Mouse (Mus musculus) stomach, postnatal 0 days (tissue): ENCODE results near the gene Dcst1.

Source experiments
- CTCF ChIP-seq: IDR thresholded peaks from 2 replicates; pipeline ENCODE4 v1.5.1; 2016; ENCODE audit warnings: antibody characterized with exemption, low read depth, mild to moderate bottlenecking, moderate library complexity
- EP300 ChIP-seq: optimal IDR thresholded peaks from 2 replicates; pipeline ENCODE3; 2016; ENCODE audit warnings: antibody characterized with exemption

DNA sequence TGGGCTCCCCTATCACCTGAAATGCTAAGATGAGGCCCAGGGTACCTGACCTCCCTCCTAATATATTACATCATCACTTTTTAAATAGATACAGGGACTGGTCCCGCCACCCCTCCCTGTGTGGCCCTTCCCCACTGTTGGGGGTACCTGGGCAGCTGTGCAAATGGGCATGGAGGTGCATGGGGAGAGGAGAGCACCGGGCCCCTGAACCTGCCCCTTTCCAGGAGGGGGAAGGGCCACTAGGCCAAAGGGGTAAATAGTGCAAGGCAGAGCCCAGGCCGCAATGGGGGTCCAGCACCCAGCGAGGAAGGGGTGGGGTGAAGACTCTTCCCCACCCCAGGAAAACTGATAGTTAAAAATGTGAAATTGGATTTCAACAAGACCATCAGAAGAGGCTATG is 12.8 kb upstream of the Dcst1 start:
- no peak for TF ChIP-seq CTCF
- TF ChIP-seq EP300 = no peak
